Mouse (Mus musculus) retina, adult 2 months (tissue): Measurements from ENCODE around the gene Actr1a.

ENCODE experiments used
- DNase-seq: peaks from one replicate; pipeline ENCODE4 v3.0.0-alpha.2; 2012; ENCODE audit warnings: low read depth, low spot score

Gene Actr1a

GRCm38 (mm10) chr19:46399886-46400285 lies 4.3 kb upstream of the Actr1a start:
- no peak for DNase-seq

DNA sequence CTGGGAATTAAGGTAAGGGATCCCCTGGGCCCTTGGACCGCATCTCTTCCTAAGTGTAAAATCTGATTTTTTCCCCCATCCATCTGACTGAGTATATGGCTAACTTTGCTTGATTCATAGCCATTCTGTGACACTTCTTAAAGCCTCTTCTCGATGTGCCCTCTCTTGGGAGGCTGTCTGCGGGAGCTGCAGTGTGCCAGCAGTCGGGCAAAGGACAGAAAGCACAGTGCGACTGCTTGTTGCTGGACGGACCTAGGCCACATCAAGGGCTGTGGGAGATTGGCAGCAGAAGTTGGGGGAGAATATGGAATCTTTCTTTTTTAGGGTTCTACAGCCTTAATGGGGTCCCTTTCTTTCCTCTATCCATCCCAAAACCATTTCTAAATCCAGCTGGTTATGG lies 3.8 kb upstream of the Actr1a start:
- DNase-seq: no peak

DNA sequence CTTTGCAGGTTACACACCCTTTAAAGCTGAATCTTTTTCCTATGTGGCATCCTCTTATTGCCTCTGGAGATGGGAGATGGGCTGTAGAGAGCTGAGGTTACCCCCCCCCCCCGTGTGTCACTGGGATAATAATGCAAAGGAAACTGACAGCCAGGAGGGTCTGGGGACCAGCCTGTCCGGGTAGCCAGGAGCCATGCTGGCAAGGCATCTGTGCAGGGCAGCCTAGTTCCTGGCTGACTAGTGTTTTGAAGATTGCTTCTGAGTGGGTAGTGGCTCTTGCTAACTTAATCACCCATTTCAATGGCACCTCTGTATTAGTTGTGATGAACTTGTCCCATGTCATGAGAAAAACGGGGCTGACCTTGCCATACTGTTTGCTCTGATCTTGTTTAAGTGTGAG lies 2.9 kb upstream of the Actr1a start:
- no peak for DNase-seq

GRCm38 (mm10) chr19:46397436-46398001 lies 2.0 kb upstream of the Actr1a start:
- no peak for DNase-seq

GRCm38 (mm10) chr19:46396686-46397435 lies 1.3 kb upstream of the Actr1a start, which contains the start of gene Sufu:
TSS of gene Sufu (plus strand) at chr19:46396896.
- peak; percentile 97 for DNase-seq

- DNase-seq: no peak
Measured at GRCm38 (mm10) chr19:46396109-46396508, 561 bp upstream of the Actr1a start.

GRCm38 (mm10) chr19:46394712-46395108 lies 838 bp downstream of the Actr1a start:
- no peak for DNase-seq

- DNase-seq: no peak
Measured at GRCm38 (mm10) chr19:46392018-46392417, 3.5 kb downstream of the Actr1a start.

GRCm38 (mm10) chr19:46389872-46390271 lies 5.7 kb downstream of the Actr1a start:
- no peak for DNase-seq

DNA sequence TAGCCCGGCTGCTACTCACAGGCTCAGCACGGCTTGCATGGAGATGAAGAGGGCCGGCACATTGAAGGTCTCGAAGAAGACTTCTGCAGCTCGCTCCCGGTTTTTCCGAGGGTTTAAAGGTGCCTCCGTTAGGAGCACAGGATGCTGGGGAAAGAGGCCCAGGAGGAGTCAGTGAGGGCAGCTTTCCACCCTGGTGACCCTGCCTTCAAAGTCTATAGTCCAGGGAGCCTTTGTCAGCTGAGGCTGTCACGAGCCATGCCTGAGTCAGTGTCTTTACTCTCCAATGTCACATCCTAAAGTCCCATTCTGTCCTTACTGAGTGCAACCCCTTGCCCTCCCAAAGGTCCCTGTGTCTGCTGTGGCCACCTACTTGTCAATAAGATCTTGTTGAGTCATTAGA lies 13.3 kb downstream of the Actr1a start:
- no peak for DNase-seq

GRCm38 (mm10) chr19:46375891-46376290 lies 19.7 kb downstream of the Actr1a start:
- no peak for DNase-seq

DNA sequence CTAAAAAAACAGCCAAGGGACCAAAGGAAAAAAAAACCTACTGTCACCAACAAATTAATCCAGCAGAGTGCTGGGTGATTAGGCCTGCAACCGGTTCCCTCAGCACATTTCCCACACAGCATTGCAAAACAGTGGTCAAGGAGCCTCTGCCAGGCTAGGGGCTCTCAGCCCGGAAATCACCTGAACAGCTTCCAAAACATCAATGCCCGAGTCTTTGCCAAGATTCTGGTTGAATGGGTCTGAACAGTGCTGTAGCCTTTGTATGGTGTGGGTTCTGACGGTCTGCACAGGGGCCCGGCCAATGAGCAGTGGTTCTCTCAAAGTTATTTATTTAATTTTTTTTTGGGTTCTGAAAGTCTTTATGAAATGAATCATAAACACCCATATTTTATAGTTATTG lies 20.1 kb downstream of the Actr1a start:
- DNase-seq: no peak

GRCm38 (mm10) chr19:46374477-46375088 lies 21.0 kb downstream of the Actr1a start:
- no peak for DNase-seq

DNA sequence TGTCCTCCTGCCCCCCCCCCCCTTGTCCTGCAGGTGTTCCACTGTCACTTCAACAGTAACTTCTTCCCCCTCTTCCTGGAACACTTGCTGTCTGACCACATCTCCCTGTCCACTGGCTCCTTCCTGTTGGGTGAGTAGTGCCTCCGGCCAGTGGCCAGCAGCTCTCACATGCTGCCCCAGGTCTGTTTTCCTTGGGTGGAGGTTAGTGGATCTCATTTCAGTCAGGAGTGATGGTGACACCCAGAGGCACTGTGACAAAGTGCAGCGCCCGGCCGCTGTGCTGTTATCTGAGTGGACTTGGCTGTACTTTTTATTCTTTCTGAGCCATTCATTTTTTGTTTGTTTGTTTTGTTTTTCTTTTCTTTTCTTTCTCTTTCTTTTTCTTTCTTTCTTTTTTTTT lies 26.3 kb downstream of the Actr1a start:
- DNase-seq: no peak

DNA sequence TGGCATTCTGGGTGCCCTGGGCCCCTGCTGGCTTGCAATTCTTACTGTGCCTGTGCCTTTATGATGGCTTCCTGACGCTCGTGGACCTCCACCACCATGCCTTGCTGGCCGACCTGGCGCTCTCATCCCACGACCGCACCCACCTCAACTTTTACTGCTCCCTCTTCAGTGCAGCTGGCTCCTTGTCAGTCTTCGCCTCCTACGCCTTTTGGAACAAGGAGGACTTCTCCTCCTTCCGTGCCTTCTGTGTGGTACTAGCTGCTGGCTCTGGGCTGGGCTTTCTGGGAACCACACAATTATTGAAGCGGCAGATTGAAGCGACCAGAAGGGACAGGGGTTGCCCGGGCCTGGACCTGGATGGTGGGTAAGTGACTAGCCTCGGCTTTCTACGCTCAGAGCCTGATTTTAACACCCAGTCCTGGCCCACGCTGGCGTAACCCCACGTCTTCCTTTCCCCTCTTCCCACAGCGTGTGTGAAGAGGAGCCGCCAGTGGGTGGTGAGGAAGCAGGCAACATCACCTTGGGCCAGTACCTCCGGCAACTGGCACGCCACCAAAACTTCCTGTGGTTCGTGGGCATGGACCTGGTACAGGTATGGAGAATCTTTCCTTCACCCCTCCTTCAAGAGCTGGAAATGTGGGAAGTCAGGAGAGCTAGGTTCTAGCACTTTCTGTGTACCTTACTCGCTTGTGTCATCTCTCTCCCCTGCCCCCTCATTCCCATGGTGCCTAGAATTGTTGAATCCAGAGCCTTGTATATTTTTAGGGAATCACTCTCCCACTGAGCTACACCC lies 27.6 kb downstream of the Actr1a start:
- DNase-seq: no peak

- DNase-seq: no peak
Measured at GRCm38 (mm10) chr19:46363294-46364009, 32.1 kb downstream of the Actr1a start.

DNA sequence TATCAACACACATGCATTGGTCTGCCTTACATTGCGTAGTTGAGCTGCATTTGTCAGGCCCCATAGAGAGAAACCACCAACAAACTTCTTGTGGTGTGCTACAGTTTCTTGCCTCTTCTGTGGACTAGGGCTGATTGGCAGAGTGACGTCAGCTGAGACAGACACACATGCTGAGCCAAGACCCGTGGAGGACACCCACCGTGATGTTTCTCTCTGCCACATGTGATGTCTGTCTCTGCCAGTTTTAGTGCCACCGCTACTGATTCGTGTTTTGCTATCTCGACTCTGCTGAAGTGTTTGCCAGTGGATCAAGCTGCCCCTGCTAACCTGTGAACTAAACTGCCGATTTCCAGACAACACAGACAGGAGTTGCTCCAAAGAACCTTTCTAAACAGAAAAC lies 33.4 kb downstream of the Actr1a start:
- no peak for DNase-seq

GRCm38 (mm10) chr19:46358381-46358780 lies 37.2 kb downstream of the Actr1a start:
- DNase-seq: no peak

DNA sequence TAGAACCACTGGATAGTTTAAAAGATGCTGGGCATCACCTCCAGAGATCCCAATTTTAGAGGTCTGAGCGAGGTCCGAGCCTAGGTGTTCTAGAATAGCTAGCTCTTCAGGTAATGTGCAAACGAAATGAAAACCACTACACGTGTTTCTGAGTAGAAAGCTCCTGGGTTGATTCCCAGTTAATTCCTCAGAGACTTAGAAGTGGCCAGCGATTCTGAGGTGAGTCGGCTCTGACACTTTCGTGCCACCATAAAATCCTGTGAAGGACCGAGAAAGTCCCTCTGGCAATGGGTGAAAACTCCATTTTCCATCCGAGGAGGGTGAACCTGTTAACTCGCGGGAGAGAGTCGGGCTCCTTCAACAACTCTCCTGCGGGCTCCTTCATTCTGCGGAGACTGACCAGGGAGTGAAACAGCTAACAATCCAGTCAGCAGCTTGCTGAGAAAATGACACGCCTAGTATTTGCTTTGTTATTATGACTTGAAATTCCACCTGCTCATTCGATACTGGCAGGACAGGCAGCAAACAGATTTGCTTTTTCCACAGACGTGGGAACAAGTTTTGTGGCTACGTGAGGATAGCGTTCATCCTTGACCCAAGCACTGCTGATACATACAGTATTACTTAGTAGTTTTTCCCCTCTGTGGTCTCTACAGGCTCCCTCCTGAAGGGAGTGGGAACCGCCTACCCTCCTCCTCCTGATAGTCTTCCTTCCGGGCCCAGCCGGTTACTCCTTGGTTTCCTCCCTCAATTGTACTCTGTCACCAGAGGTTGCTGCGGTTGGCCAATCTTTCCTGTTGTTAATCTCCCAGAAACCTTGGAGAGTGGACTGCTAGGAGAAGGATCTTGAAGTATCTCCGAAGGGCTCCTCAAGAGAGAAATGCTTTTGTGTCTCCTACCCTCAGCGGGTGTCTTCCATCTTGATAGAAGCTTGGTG lies 37.9 kb downstream of the Actr1a start:
- DNase-seq: no peak

- peak; percentile 89 for DNase-seq
Measured at GRCm38 (mm10) chr19:46356701-46357138, 38.8 kb downstream of the Actr1a start.
